Mouse (Mus musculus) embryonic fibroblast, embryonic 13.5 days (primary cell): ENCODE data around the gene Kitl. TPM values are rescaled to one million over a fixed set of nuclear protein-coding genes. Genes with fewer than 3 reads are reported as not detected.
A peak's percentile ranks its signal among the peaks of the same experiment; 100 is the strongest.

Source experiments
- H3K27ac ChIP-seq: 2 replicates; pipeline ENCODE4 v1.5.1; 2012; ENCODE audit warnings: low read length, control low read depth, inconsistent platforms; ENCODE audit not compliant: insufficient read depth
- H3K4me1 ChIP-seq: 2 replicates; pipeline ENCODE4 v1.6.1; 2011; ENCODE audit warnings: low read length; ENCODE audit not compliant: control insufficient read depth, insufficient read depth
- H3K4me3 ChIP-seq: 2 replicates; pipeline ENCODE4 v1.5.1; 2011; ENCODE audit warnings: mild to moderate bottlenecking, control low read depth, low read length; ENCODE audit not compliant: insufficient read depth
- CTCF ChIP-seq: IDR thresholded peaks from 2 replicates; pipeline ENCODE4 v1.5.1; 2011; ENCODE audit warnings: mild to moderate bottlenecking, control low read depth, low read length, moderate library complexity, borderline replicate concordance; ENCODE audit not compliant: insufficient read depth
- POLR2A ChIP-seq: IDR thresholded peaks from 2 replicates; pipeline ENCODE4 v1.6.1; 2011; ENCODE audit warnings: low read depth, mild to moderate bottlenecking, control low read depth, low read length, moderate library complexity
- polyA plus RNA-seq: library from polyadenylated mRNA; stranded (reverse); fragments of >200 nt; gene quantifications from 2 replicates; pipeline ENCODE4 v1.2.4, GENCODE M21; 2011; ENCODE audit warnings: low read depth; ENCODE audit not compliant: missing spikeins, insufficient read length

Gene Kitl
- polyA plus RNA-seq, 1 experiment: 12.2 TPM

DNA sequence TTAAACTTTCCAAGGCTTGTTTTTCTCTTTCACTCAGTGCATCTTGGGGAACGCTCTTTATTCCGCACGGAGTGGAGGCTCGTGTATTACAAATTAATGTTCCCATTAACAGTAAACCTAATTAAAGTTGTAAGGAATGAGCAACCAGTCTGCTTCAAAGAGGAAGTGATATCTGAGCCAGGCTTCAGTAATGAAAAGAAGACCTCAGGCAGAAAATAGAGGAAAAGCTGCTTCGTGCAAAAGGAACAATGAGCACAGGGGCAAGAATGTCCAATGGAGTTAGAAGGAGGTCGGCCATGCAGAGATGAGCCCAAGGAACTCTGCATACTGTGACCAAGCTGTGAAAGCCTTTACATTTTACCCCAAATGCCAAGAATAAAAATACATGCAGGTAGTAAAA, 5.7 kb upstream of the Kitl start:
- TF ChIP-seq CTCF (no peak), POLR2A (no peak)
- H3K4me1 ChIP-seq: 0 out of 2 replicates have a peak, but pooled peaks cover 2% of the 10 kb centered on the region
- H3K4me3 ChIP-seq: no peak overlapping the region
- H3K27ac ChIP-seq: no peak overlapping the region

DNA sequence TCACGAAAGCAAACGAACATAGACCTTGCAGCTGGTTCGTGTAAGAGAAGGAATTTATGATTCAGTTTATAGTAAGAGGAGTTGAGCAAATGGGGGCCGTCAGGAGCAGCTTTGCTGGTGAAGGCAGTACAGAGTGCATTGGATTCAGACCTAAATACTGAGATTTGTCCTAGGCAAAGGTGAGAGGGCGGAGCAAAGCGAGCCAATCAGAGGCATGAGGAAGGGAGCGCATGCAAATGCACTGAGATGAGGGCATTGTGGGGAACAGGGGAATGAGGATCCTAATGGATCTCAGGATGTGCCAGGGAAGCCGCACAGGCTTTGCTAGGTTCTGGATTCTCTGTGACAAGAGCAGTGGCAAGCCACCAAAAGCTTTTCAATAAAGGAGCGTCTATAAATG, 5.1 kb upstream of the Kitl start:
- no peak for TF ChIP-seq CTCF
- no peak for TF ChIP-seq POLR2A
- Histone ChIP-seq H3K4me1 (0 out of 2 replicates have a peak, but pooled peaks cover 2% of the 10 kb centered on the region), H3K27ac (no peak overlapping the region), H3K4me3 (no peak overlapping the region)

DNA sequence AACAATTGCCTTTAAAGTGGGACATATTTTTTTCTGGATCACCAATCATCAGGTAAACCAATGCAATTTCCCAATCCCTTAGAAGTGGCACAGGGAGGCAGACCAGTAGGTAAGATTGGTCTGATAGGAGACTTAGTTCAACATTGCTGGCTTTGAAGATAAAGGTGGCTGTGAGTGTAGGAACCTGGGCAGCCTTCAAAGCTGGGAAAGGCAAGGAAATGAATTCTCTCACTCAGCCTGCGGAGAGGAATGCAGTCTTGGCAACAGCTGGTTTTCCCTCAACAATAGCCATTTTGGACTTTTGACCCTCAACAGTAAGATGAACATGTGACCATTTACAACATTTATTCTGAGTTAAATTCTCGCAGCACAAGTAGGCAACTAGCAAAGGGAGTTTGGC, 1.3 kb upstream of the Kitl start:
- TF ChIP-seq CTCF (no peak), POLR2A (no peak)
- H3K4me3 ChIP-seq: no peak overlapping the region
- H3K4me1 ChIP-seq: 0 out of 2 replicates have a peak, but pooled peaks cover 2% of the 10 kb centered on the region
- H3K27ac ChIP-seq: no peak overlapping the region

DNA sequence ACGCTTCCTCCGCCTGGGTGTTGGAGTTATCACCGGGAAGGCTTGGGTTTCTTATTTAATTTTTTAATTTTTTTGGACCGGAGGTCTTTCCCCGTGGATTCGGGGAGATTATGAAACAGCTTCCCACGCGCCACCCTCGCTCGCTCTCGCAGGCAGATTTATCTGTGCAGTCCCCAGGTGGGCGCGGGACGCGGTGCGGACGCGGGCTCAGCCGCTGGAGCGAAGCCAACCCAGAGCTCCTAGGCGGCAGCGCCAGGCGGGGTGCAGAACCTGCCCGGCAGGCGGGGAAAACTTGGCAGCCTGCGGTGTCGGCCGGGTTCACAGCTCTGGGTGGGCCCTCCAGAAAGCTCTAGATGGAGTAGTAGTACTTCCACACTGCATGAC, 888 bp downstream of the Kitl start:
- TF ChIP-seq POLR2A (no peak), CTCF (no peak)
- Histone ChIP-seq H3K4me3 (peak overlapping the region; percentile 83), H3K4me1 (peaks cover 5% of the 10 kb centered on the region; the same call in 1 of the 2 replicates), H3K27ac (no peak overlapping the region)

DNA sequence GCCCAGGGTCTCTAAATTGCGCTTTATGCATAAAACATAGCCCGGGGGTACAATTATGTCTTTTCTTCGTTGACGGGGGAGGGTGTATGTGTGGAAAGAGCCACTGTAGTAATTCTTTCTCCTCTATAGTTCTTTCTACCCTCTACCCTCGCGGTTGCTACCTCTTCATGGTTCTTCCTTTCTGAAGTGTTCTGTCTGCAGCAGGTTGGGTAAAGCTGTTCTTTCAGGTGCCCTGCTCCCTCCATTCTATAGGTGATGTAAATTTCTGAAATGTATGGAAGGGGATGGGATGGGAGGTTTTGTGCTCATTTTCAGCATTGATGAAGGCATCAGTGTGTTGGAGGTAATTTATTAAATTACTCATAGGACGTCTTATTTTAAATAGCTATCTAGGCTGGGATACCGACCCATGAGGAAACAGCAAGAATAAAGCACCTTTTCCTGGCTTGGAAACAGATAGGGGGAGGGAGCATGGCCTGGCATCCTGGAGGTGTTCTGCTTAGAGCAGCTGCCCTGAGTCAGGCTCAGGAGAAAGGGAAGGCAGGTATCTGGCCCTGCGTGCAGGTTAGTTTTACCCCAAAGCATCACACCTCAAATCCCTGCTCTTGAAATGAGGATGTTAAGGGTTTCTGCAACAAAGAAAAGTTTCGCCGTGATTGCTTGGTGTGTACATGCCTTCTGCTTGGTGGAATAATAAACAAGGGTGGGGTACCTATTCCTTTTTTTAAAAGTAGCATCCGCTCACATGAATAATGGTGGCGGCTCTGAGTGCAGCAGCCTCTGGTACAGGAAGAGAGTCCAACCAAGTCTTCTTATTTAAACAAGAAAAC, 1.7 kb downstream of the Kitl start:
- Histone ChIP-seq H3K27ac (no peak overlapping the region), H3K4me1 (peaks cover 5% of the 10 kb centered on the region; the same call in 1 of the 2 replicates), H3K4me3 (peak overlapping the region; percentile 21)
- TF ChIP-seq CTCF: no peak
- TF ChIP-seq POLR2A: no peak

DNA sequence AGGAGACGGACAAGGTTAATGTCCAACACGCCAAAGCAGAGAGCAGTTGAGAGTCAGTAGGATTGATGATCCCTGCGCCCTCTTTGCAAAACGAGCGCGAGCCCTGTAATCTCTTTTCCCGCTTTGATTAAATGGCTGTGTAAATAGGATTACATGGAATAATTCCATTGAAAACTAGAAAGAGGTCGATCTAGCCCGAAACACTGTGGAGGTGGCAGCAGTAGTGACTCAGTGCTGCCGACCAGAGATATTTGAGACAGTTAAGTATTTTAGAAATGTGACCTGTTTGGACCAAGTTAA, 2.3 kb downstream of the Kitl start:
- TF ChIP-seq CTCF: no peak
- TF ChIP-seq POLR2A: no peak
- Histone ChIP-seq H3K4me1 (peaks cover 5% of the 10 kb centered on the region; the same call in 1 of the 2 replicates), H3K4me3 (no peak overlapping the region), H3K27ac (no peak overlapping the region)

DNA sequence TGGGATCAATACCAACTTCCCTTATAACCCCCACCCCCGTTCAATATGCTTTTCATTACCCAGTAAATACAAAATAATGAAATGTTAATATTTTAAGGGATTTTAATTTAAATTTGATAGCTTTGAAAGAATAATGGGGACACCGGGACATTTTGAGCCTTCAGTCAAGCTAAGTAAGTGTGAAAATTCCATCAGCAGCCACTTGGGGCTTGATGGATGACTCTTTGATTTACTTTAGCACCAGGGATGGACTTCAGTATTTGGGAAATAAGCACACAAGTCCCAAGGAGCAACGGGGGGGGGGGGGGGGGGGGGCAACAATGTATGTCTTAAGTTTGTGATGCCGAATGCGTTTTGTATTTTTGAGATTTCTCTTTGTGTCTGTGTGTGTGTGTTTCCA, 3.1 kb downstream of the Kitl start:
- Histone ChIP-seq H3K27ac (no peak overlapping the region), H3K4me3 (no peak overlapping the region), H3K4me1 (peaks cover 5% of the 10 kb centered on the region; the same call in 1 of the 2 replicates)
- TF ChIP-seq CTCF: no peak
- no peak for TF ChIP-seq POLR2A

DNA sequence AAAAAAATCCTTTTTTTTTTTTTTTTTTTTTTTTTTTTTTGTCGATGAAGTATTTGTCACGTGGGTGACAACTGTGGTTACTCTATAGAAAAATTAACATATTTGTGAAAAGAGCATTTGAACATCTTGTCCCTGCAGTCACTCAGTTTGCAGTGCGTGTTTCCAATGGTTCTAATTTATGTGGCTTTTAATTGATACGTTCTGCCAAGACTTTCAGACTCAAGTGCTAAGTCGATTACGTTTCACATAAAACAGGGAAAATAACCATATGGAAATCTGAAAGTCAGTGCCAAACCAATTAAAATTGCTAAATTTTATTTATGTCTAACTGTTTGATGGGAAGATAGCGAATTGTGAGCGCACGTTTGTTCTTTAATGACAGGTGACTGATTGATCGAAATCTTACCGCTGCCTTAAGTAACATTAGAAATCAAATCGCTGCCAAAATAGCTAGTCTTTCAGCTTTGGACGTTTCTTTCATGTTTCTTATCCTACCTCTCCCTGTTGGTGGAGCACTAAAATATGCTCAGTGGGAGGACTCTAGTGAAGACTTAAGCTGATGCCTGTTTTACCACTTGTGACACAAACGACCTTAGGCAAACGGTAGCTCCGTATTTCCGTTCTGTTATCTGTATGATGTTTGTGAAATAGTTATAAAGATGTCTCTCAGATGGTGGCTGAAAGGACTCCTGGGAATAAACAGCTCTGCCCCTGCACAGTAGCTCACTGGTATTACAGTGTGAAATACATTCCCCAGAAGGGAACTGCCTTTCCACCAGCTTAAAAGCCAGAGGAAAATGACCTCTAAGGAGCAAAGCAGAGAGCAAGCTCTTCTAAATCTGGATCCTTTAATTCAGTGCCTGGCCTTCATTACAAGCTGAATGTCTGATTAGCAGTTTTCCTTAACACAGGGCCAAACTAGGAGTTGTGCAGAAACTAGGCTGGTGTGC, 4.1 kb downstream of the Kitl start:
- TF ChIP-seq CTCF: no peak
- H3K4me3 ChIP-seq: no peak overlapping the region
- peaks cover 3% of the 10 kb centered on the region; the same call in 1 of the 2 replicates for H3K4me1 ChIP-seq
- H3K27ac ChIP-seq: no peak overlapping the region

DNA sequence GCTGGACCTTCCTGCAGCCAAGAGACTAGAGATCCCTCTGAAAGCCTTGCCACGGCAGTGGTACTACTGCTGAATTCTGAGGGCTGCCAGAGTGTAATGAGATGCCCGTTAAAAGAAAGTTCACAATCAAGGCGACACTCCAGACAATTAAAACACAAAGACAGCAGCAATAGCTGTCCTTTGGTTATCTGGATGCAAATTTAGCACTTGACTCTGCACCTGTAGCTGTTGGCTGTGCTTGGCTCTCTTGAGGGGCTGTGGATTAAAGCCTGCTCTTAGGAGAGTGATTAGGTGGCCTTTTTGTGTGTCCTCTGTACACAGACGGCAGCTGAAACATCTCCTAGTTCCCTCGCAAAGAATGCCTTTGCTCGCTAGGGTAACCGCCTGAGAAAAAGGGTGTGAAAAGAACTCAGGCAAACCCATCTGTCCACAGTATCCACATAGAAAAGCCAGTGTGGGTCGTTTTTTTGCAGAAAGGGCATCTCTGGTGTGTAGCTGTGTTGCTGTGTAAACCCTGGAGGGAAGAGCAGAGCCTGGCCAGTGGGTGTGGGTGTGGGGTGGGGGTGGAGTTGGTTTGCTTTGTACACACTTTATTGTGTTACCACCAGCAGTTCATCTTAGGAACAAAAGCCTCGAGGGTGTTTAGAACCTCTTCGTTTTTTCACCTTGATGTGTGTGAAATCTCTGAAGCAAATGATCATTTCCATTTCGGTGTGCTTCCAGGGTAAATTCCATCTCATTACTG, 6.8 kb downstream of the Kitl start:
- no peak for TF ChIP-seq POLR2A
- no peak for TF ChIP-seq CTCF
- Histone ChIP-seq H3K27ac (no peak overlapping the region), H3K4me3 (no peak overlapping the region), H3K4me1 (peaks cover 3% of the 10 kb centered on the region; the same call in 1 of the 2 replicates)

DNA sequence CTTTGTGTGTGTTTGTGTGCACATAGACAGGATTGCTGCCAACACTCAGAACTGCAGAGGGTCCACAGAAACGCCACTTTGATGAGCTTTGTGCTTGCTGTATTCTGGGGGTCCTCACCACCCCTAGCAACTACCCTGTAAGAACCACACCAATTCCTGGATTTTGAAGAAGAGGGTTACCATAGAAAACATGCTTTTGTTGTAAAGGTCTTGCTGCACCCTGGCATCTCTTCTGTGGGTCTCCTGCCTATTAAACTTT, 7.3 kb downstream of the Kitl start:
- Histone ChIP-seq H3K4me3 (no peak overlapping the region), H3K27ac (no peak overlapping the region), H3K4me1 (peaks cover 3% of the 10 kb centered on the region; the same call in 1 of the 2 replicates)
- TF ChIP-seq CTCF (no peak), POLR2A (no peak)
